Mouse (Mus musculus): Measurements from ENCODE around the gene Rims1. TPM values are rescaled to one million over a fixed set of nuclear protein-coding genes. Genes with fewer than 3 reads are reported as not detected.

Rims1 gene
- polyA plus RNA-seq, 1 experiment = not detected

DNA sequence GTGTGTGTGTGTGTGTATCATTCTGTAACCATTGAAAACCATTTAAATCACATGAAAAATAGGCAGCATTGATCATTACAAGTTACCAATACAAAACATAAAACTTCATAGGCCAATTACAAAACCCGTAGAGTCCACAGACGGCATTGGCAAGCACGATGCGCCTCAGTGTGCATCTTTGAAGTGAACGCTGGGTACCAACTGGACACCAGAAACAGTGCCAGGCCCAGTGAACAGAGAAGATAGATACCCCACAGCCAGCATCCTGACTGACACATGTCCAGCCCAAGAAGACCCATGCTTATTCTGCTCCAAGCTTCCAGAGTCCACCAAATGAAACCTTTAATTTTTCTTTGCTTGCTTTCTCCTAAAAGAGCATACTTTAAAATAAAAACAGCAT is 18.2 kb downstream of the Rims1 start:
- TF ChIP-seq CTCF (IDR thresholded peaks at IDR 0.05; ENCODE audit: insufficient read depth, low read depth, low read length) (no peak), POLR2A (IDR thresholded peaks at IDR 0.05; ENCODE audit: insufficient read depth, low read depth, low read length) (no peak)
- 0 out of 2 replicates have a peak, but pooled peaks cover 3% of the 10 kb centered on the region for H3K4me1 ChIP-seq (ENCODE audit: control insufficient read depth, insufficient read depth, low read length)
- WGBS = 97% methylated on average over 5 of the region's 5 CpGs
- H3K4me3 ChIP-seq (ENCODE audit: insufficient read depth, low read depth, low read length) = no peak overlapping the region
- no peak overlapping the region for H3K27ac ChIP-seq (ENCODE audit: insufficient read depth, low read depth, low read length)

DNA sequence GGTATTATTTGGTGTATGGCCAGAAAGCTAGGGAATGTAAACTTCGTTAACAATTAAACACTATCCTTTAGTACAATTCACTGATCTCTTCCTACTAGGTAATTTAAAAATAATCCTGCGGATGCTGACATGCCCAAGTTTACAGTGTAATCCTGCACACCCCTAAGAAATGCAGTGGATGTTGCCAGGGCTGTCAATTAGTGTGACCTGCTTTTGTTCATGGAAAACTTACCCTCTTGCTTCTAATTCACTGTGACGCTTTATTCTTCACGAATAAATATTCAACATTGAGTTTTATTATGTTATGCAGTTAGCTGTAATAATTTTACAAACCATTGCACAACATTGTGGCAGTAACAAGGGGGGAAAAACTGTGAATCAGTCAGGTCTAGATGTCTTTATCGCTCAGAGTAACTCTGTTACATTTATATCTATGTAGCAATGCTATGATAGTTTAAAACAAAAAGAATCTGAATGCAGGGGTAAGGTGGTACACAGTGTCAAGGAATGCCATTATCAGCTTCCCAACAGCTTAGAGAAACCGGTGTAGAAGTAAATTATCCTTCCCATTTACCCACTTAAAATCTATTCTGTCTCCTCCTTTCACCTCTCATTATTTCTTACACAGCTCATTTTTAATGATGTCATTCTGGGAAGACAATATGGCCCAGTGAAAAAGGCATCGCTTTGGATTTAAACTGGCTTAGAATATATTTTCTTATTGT is 35.1 kb downstream of the Rims1 start:
- TF ChIP-seq POLR2A (IDR thresholded peaks at IDR 0.05; ENCODE audit: insufficient read depth, low read depth, low read length) = no peak
- TF ChIP-seq CTCF (IDR thresholded peaks at IDR 0.05; ENCODE audit: insufficient read depth, low read depth, low read length) = no peak
- WGBS = 62% methylated on average over 7 of the region's 7 CpGs
- H3K27ac ChIP-seq (ENCODE audit: insufficient read depth, low read depth, low read length) = no peak overlapping the region
- H3K4me3 ChIP-seq (ENCODE audit: insufficient read depth, low read depth, low read length) = no peak overlapping the region
- no peaks in the 10 kb centered on the region for H3K4me1 ChIP-seq (ENCODE audit: control insufficient read depth, insufficient read depth, low read length)

DNA sequence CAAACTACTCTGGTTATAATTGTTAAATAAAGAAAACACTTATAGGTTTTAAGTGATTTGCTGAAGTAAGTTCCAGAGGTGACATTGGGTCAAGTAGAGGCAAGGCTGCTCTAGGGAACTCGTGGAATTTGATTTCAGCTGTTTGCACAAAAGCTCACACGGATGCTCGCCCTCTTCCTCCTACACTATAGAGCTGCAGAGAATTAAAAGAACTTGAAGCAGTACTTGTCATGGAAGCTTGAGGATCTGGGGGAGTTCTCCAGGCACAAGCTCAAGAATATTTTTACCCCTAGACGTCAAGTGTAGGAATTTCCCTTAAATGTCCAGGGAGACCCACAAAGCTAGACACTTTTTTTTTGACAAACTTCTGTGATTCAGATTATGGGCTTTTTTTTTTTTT is 42.4 kb downstream of the Rims1 start:
- Histone ChIP-seq H3K27ac (ENCODE audit: insufficient read depth, low read depth, low read length) (no peak overlapping the region), H3K4me1 (ENCODE audit: control insufficient read depth, insufficient read depth, low read length) (no peaks in the 10 kb centered on the region), H3K4me3 (ENCODE audit: insufficient read depth, low read depth, low read length) (no peak overlapping the region)
- TF ChIP-seq POLR2A (IDR thresholded peaks at IDR 0.05; ENCODE audit: insufficient read depth, low read depth, low read length) (no peak), CTCF (IDR thresholded peaks at IDR 0.05; ENCODE audit: insufficient read depth, low read depth, low read length) (no peak)
- 86% methylated on average over 4 of the region's 4 CpGs for WGBS

DNA sequence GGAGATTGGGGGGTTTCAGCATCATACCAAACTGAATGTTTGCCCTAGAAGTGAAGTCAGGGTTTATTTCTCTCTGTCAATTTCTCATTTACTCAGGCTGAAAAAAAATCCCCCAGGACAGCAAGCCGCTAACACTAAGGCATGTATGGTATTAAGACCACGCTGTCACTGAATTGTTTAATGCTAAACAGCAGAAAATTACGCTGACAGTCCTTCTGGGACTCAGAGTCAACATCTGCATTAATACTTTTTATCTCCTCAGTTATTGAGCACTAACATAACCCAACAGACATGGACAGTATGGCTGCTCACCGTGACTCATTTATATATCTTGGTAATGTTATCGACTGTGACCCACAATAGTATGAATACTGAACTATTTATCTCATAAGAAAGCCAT is 43.0 kb downstream of the Rims1 start:
- no peak overlapping the region for H3K27ac ChIP-seq (ENCODE audit: insufficient read depth, low read depth, low read length)
- no peaks in the 10 kb centered on the region for H3K4me1 ChIP-seq (ENCODE audit: control insufficient read depth, insufficient read depth, low read length)
- no peak for TF ChIP-seq CTCF (IDR thresholded peaks at IDR 0.05; ENCODE audit: insufficient read depth, low read depth, low read length)
- no peak for TF ChIP-seq POLR2A (IDR thresholded peaks at IDR 0.05; ENCODE audit: insufficient read depth, low read depth, low read length)
- H3K4me3 ChIP-seq (ENCODE audit: insufficient read depth, low read depth, low read length) = no peak overlapping the region
- WGBS = 96% methylated on average over 5 of the region's 5 CpGs

DNA sequence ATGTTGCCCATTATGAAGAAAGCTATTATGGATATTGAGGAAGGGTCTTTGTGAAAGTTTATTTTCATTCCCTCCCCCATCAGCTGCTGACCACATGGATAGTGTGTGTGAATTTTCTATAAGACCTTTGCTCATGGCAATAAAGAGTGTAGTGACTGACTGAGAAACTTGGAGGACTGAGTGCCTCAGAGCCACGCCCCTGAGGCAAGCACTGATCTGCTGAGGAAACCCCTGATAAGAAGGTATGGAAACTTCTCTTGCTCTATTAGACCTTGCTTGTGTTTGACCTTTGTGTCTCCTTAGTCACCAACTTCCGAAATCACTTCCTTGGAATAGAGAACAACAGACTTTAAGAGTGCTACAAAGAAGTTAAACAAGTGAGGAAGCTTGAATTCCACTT is 55.3 kb downstream of the Rims1 start:
- H3K4me3 ChIP-seq (ENCODE audit: insufficient read depth, low read depth, low read length) = no peak overlapping the region
- TF ChIP-seq CTCF (IDR thresholded peaks at IDR 0.05; ENCODE audit: insufficient read depth, low read depth, low read length) = no peak
- TF ChIP-seq POLR2A (IDR thresholded peaks at IDR 0.05; ENCODE audit: insufficient read depth, low read depth, low read length) = no peak
- no peak overlapping the region for H3K27ac ChIP-seq (ENCODE audit: insufficient read depth, low read depth, low read length)
- 89% methylated on average over 2 of the region's 2 CpGs for WGBS
- H3K4me1 ChIP-seq (ENCODE audit: control insufficient read depth, insufficient read depth, low read length) = no peaks in the 10 kb centered on the region

DNA sequence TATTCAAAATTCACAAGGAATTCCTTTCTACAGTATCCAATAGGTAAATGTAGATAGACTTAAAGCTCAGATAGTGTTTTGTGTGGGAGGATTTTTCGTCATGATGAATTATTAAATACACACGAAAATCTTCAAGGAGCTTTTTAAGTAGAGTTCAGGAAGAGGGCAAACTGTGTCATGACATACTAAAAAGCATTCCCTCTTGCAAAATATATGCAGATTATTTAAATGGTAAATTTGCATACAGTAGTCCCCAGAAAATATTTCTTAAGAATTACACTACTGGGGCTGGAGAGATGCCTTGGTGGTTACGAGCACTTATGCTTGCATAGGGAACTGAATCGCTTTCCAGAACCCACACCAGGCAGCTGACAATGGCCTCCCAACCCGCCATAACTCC is 61.1 kb downstream of the Rims1 start:
- H3K27ac ChIP-seq (ENCODE audit: insufficient read depth, low read depth, low read length) = no peak overlapping the region
- WGBS = 96% methylated on average over 5 of the region's 5 CpGs
- TF ChIP-seq CTCF (IDR thresholded peaks at IDR 0.05; ENCODE audit: insufficient read depth, low read depth, low read length) (no peak), POLR2A (IDR thresholded peaks at IDR 0.05; ENCODE audit: insufficient read depth, low read depth, low read length) (no peak)
- H3K4me1 ChIP-seq (ENCODE audit: control insufficient read depth, insufficient read depth, low read length) = no peaks in the 10 kb centered on the region
- no peak overlapping the region for H3K4me3 ChIP-seq (ENCODE audit: insufficient read depth, low read depth, low read length)

DNA sequence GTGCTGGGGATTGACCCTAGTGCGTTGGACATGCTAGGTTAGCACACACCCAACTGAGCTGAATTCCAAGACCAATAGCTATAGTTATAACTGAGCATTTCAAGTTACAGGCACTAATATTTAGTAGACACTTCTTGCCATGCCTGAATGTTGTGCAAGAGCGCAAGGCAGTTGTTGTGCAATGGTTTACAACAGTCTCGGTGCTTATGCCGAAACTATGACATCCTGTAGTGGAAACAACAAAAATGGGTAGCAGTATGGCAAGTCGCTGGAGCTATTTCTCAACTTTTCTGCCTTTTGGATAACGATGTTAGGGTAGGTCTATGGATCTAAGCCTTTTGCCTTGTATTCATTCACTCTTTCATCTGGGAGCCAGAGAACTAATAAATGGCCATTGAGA is 68.3 kb downstream of the Rims1 start:
- no peak overlapping the region for H3K4me3 ChIP-seq (ENCODE audit: insufficient read depth, low read depth, low read length)
- 84% methylated on average over 6 of the region's 6 CpGs for WGBS
- no peak overlapping the region for H3K27ac ChIP-seq (ENCODE audit: insufficient read depth, low read depth, low read length)
- no peak for TF ChIP-seq POLR2A (IDR thresholded peaks at IDR 0.05; ENCODE audit: insufficient read depth, low read depth, low read length)
- no peak for TF ChIP-seq CTCF (IDR thresholded peaks at IDR 0.05; ENCODE audit: insufficient read depth, low read depth, low read length)
- H3K4me1 ChIP-seq (ENCODE audit: control insufficient read depth, insufficient read depth, low read length) = no peaks in the 10 kb centered on the region

DNA sequence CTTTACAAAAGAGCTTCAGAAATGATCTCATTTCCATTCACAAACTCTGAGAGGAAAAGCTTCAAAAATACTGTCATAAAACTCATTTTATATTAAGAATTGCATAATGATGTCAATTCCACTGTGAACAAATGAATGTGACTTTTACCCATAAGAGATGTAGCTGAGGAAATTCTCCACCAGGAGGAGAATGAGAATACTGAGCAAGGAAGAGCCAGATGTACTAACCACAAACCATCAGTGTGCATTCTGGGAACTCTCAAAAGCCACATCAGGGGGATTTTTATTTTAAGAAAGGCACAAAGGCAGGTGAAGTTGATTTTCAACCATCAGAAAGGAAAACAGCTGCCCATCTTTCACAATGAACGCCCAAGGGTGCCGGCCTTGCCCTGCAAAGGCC is 71.4 kb downstream of the Rims1 start:
- Histone ChIP-seq H3K27ac (ENCODE audit: insufficient read depth, low read depth, low read length) (no peak overlapping the region), H3K4me1 (ENCODE audit: control insufficient read depth, insufficient read depth, low read length) (no peaks in the 10 kb centered on the region), H3K4me3 (ENCODE audit: insufficient read depth, low read depth, low read length) (no peak overlapping the region)
- TF ChIP-seq CTCF (IDR thresholded peaks at IDR 0.05; ENCODE audit: insufficient read depth, low read depth, low read length) = no peak
- no peak for TF ChIP-seq POLR2A (IDR thresholded peaks at IDR 0.05; ENCODE audit: insufficient read depth, low read depth, low read length)
- WGBS = 97% methylated on average over 2 of the region's 2 CpGs

DNA sequence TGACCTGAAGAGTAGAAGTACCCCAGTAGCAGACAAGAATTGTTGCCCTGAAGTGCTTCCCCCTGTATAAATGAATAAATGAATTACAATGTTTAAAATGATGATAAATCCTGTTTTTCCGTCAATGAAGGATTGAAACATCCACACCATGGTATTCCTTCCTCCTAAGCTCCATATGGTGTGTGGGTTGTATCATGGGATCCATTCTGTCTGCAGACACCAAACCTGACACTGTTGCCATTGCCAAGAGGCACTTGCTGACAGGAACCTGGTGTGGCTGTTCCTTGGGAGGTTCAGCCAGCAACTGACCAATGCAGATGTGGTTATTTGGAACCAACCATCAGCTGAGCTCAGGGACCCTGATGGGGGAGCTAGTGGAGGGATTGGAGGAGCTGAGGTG is 72.5 kb downstream of the Rims1 start:
- TF ChIP-seq POLR2A (IDR thresholded peaks at IDR 0.05; ENCODE audit: insufficient read depth, low read depth, low read length) (no peak), CTCF (IDR thresholded peaks at IDR 0.05; ENCODE audit: insufficient read depth, low read depth, low read length) (no peak)
- H3K4me1 ChIP-seq (ENCODE audit: control insufficient read depth, insufficient read depth, low read length) = no peaks in the 10 kb centered on the region
- H3K27ac ChIP-seq (ENCODE audit: insufficient read depth, low read depth, low read length) = no peak overlapping the region
- no peak overlapping the region for H3K4me3 ChIP-seq (ENCODE audit: insufficient read depth, low read depth, low read length)
- 98% methylated on average over 1 of the region's 1 CpGs for WGBS

Data from olfactory bulb, adult 2 months (tissue).